Mouse (Mus musculus) small intestine, adult 2 months (tissue): ENCODE measurements around the gene Tmem221. TPM values are rescaled to one million over a fixed set of nuclear protein-coding genes. Genes with fewer than 3 reads are reported as not detected.
"Not testable (repeated sequence)": the region's sequence is repeated elsewhere in the genome, so short reads cannot be mapped to it uniquely, and the experiment has no call there.

ENCODE experiments used
- H3K27ac ChIP-seq: fragments of 200-500 bp; 2 replicates; pipeline ENCODE4 v1.5.1; 2012; ENCODE audit warnings: low read depth, low read length, control low read depth, inconsistent platforms; ENCODE audit not compliant: insufficient read depth
- H3K27me3 ChIP-seq: fragments of 200-500 bp; 2 replicates; pipeline ENCODE4 v1.6.1; 2012; ENCODE audit warnings: mild to moderate bottlenecking, moderate library complexity, low read length, inconsistent platforms; ENCODE audit not compliant: control insufficient read depth, insufficient read depth
- H3K36me3 ChIP-seq: fragments of 200-500 bp; 2 replicates; pipeline ENCODE4 v1.6.1; 2012; ENCODE audit warnings: mild to moderate bottlenecking, low read length, control low read depth, inconsistent platforms; ENCODE audit not compliant: control insufficient read depth, insufficient read depth
- H3K4me1 ChIP-seq: fragments of 200-500 bp; 2 replicates; pipeline ENCODE4 v1.6.1; 2012; ENCODE audit warnings: low read length, inconsistent platforms, mixed read lengths; ENCODE audit not compliant: control insufficient read depth, insufficient read depth, insufficient read length
- H3K4me3 ChIP-seq: fragments of 200-500 bp; 2 replicates; pipeline ENCODE4 v1.5.1; 2012; ENCODE audit warnings: low read depth, mild to moderate bottlenecking, control low read depth, inconsistent platforms, low read length, moderate library complexity
- CTCF ChIP-seq: fragments of 200-500 bp; IDR thresholded peaks from 2 replicates; pipeline ENCODE4 v1.5.1; 2012; ENCODE audit warnings: low read depth, mild to moderate bottlenecking, control low read depth, inconsistent platforms, low read length, moderate library complexity, mixed read lengths; ENCODE audit not compliant: insufficient replicate concordance, insufficient read length; ENCODE audit errors: extremely low read depth
- POLR2A ChIP-seq: fragments of 200-500 bp; IDR thresholded peaks from 2 replicates; pipeline ENCODE4 v1.6.1; 2012; ENCODE audit warnings: low read depth, mild to moderate bottlenecking, control low read depth, inconsistent platforms, low read length, moderate library complexity
- WGBS: fragments of 180-500 bp; shearing (Covaris S2); methylation state at CpG from one replicate; pipeline ENCODE4 v1.1.7; 2018; 5-methylcytosine and 5-hydroxymethylcytosine counted together
- polyA plus RNA-seq: library from polyadenylated mRNA; depleted of rRNA; stranded (reverse); fragments of >200 nt; gene quantifications from 2 replicates; pipeline ENCODE4 v1.2.3, GENCODE M21; 2012

Gene Tmem221
- polyA plus RNA-seq, 1 experiment: 0.62 TPM

DNA sequence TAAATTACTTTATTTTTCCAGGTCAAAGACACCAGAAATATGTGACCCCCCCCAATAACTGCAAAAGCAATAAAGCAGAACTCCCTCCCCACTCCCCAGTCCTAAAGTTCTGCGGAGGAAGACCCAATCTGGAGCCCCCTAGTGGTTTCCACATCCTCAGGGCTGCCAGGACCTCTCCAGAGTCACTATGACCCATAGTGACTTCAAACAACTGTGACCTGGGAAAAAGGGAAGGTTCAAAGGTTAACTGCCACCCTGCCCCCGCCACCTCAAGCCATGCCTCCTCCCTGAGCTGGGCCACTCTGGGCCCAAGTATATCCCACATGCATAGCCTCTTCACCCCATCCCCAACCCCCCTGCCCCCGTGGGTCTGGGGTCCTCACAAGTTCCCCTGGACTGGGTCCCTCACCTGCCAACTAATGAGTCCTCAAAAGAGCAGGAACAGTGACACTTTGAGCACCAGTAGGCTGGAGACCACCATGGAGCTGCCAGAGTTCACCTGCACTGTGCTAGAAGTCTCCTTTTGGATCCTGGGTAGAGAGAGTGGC, 24.3 kb downstream of the Tmem221 start:
- 57% methylated on average over 3 of the region's 3 CpGs for WGBS
- H3K27ac ChIP-seq: no peak overlapping the region

GRCm38 (mm10) chr8:71530735-71531467, 27.8 kb downstream of the Tmem221 start:
- H3K4me3 ChIP-seq, H3K27me3 ChIP-seq, H3K27ac ChIP-seq, H3K4me1 ChIP-seq, H3K36me3 ChIP-seq: not testable (repeated sequence)
- TF ChIP-seq CTCF: peak; percentile 33; the same call in 1 of the 2 replicates
- WGBS: 73% methylated on average over 8 of the region's 12 CpGs

More for the DNA sequence above, 24.3 kb downstream of the Tmem221 start:
- TF ChIP-seq POLR2A: no peak
- TF ChIP-seq CTCF: no peak
- Histone ChIP-seq H3K27me3 (no peaks in the 10 kb centered on the region), H3K36me3 (no peaks in the 10 kb centered on the region), H3K4me3 (no peak overlapping the region), H3K4me1 (peaks cover 8% of the 10 kb centered on the region)

GRCm38 (mm10) chr8:71528362-71529073, 30.2 kb downstream of the Tmem221 start:
- Histone ChIP-seq H3K36me3 (no peaks in the 10 kb centered on the region), H3K4me1 (peaks cover 2% of the 10 kb centered on the region; the same call in 1 of the 2 replicates), H3K27ac (peak overlapping the region; percentile 20; the same call in 1 of the 2 replicates), H3K27me3 (peaks cover 20% of the 10 kb centered on the region), H3K4me3 (no peak overlapping the region)
- TF ChIP-seq CTCF: no peak
- TF ChIP-seq POLR2A: no peak
- WGBS: 68% methylated on average over 11 of the region's 11 CpGs

- Histone ChIP-seq H3K4me1 (peaks cover 2% of the 10 kb centered on the region; the same call in 1 of the 2 replicates), H3K27ac (no peak overlapping the region), H3K36me3 (no peaks in the 10 kb centered on the region), H3K4me3 (no peak overlapping the region), H3K27me3 (peaks cover 20% of the 10 kb centered on the region)
- TF ChIP-seq POLR2A: no peak
- TF ChIP-seq CTCF: no peak
- 59% methylated on average over 3 of the region's 3 CpGs for WGBS
Observed at GRCm38 (mm10) chr8:71527162-71527870, 31.4 kb downstream of the Tmem221 start.

- H3K36me3 ChIP-seq: no peaks in the 10 kb centered on the region
- no peak for TF ChIP-seq POLR2A
- TF ChIP-seq CTCF: no peak
- H3K27ac ChIP-seq: no peak overlapping the region
- no peak overlapping the region for H3K4me3 ChIP-seq
- 36% methylated on average over 6 of the region's 6 CpGs for WGBS
- H3K27me3 ChIP-seq: peaks cover 20% of the 10 kb centered on the region
- H3K4me1 ChIP-seq: peaks cover 2% of the 10 kb centered on the region; the same call in 1 of the 2 replicates
Observed at GRCm38 (mm10) chr8:71526272-71526671, 32.4 kb downstream of the Tmem221 start.

DNA sequence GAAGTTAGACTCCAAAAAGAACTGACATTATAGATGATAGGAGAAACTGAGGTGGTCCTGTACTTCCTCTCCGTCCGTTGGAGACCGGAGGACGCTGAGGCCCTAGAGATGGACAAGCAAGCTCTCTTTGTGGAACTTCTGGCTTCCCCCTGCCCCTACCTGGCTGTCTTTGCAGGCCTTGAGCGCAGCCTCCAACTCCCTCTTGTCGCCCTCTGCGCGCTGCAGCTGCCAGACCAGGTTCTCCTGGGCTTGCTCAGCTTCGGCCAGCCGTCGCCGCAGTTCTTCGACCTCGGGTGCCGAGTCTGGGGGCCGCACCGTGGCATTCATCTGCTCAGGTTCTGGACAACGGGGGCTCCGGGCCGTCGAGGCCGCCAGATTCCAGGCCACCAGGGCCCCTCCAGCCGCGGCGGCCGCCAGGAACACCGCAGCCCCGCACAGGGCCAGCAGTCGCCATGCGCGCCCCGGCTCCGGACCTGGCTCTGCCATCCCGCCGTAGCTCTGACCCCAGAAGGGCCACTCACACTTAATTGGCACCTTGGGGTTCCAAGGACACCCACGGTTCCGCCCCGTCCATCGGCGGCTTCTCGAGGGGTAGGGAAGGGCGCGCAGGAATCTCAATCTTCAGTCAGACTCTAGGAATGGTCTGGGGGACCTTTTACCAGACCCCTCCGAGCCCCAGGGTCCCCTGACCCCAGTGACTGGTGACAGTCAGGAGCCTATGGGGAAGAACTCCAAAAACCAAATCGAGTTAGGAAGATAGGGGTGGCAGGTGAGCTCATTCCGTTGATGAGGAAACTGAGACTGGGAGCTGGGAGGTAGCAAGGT, 33.2 kb downstream of the Tmem221 start, which contains the start of gene Ccdc194:
Gene Ccdc194, minus strand, starts transcription at position 486 of the 825 bp plus-strand sequence.
- Histone ChIP-seq H3K36me3 (no peaks in the 10 kb centered on the region), H3K27ac (no peak within 1 kb of the TSS), H3K4me3 (no peak within 1 kb of the TSS), H3K27me3 (peaks cover 23% of the 10 kb centered on the region), H3K4me1 (peaks cover 2% of the 10 kb centered on the region; the same call in 1 of the 2 replicates)
- 27% methylated on average over 46 of the region's 46 CpGs for WGBS
- TF ChIP-seq POLR2A (no peak), CTCF (no peak)
